Mouse (Mus musculus) frontal cortex, adult 2 months (tissue): ENCODE results near the gene Zmat5. TPM values are rescaled to one million over a fixed set of nuclear protein-coding genes. Genes with fewer than 3 reads are reported as not detected.

Source experiments
- DNase-seq, 2 experiments: peaks; one replicate each; pipeline ENCODE4 v3.0.0; 2022; ENCODE audit warnings: low spot score in 1 of 2; ENCODE audit errors: extremely low spot score in 1 of 2
- polyA plus RNA-seq: library from polyadenylated mRNA; depleted of rRNA; stranded (reverse); fragments of >200 nt; gene quantifications from 2 replicates; pipeline ENCODE4 v1.2.3, GENCODE M21; 2012; rRNA removed

Zmat5 gene
- polyA plus RNA-seq, 1 experiment = 48.6 TPM

DNA sequence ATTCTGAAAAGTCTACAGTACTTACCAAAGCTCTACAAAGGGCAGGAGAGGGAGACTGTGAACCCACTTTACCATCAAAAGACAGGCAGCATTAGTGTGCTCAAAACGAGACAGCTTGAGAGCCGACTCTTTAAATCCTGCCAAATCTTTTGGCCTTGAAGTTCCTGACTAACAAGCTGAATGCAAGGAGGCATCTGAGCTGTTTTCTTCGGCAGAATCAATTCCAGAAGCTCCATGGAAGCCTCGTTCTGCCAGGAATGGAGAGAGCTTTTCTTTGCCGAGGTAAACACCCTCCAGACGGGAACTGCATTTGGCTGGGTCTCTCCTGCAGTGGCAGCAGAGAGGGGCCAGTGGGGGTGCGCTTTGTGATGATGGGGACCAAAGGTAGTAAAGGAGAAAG, 64.8 kb downstream of the Zmat5 start:
- no peak for DNase-seq

DNA sequence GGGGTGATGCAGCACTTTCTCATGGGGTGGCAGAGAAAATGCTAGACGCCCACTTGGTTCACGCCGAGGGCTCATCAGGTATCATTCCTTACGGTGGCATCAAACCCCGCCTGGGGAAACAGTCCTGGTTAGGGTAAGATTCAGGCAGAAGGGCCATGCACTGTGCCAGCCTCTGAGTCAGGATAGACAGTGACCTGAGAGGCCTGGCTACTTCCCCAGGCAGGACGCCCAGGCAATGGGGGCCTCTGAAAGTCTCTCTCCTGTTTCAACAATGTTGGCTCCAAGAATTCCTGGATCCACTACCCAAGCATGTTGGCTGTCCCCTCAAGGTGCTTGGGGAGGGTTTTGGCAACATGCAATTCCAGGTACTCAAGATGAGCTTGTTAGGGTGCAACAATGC, 65.4 kb downstream of the Zmat5 start:
- DNase-seq = no peak

DNA sequence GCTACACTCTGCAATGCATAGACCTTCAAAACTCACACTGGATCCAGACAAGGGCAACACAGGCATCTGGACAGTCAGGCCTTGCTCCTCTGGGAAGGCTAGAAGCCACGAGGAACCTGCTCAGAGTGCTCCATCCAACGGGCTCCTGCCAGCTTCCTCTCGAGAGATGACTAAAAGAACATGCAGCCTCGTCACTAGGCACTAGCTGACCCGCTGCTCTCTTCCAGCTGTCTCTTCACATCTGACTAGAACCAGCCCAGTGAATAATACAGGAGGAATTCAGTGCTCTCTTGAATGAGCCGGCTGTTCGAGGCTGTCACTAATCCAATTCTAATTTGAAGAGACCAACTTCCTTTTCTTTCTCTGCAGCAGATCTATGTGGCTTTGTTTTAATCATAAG, 67.3 kb downstream of the Zmat5 start:
- DNase-seq = no peak

DNA sequence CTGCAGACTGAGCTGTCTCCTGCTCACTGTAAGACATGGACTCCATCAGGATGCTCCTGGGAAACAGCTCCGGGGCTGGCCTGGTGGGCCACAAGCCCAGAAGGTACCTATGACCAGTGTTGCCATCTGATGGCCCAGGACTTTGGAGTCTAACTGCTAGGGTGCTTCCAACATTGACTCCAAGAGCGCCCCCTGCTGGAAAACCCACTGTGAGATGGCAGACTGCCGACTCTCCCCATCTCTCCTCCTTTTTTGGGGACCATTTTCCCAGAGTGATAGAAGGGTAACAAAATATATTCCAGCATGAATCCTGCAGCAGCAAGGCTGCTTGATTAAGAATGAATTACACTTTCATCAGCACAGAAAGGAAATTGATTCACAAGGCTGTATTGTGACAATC, 68.4 kb downstream of the Zmat5 start:
- DNase-seq = peak in 1 of 2 experiments; percentile 82

DNA sequence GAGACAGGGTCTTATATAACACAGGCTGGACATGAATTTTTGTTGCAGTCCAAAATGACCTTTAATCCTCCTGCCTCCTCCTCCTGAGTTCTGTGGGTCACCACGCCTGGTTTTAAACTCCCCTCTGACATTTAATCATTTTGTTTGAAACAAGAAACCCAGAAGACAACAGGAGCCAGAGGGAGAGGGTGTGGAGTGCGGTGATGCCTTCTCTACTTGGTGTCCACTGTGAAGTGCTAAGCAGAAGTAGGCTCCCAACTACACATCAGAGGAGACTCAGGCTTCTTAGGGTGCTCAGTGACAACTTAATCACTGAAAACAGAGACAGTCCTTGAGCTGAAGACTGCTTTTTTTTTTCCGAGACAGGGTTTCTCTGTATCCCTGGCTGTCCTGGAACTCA, 76.4 kb downstream of the Zmat5 start:
- DNase-seq = no peak

DNA sequence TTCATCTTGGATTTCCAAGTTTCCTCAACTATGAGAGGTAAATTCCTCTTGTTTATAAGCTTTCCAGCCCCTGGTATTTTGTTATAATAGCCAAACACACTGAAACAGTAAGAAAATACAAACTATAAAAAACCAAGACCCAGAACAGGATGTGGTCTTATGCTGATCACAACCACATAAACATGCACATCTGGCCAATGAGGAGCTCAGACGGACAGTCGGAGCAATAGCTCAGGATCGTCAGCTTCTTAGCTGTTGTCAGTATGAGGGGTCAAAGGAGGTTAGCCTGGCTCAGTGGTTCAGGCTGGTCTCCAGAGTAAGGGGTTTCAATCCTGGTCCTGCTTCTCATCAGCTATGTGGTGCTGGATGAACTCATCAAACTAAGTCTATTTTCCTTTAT, 78.6 kb downstream of the Zmat5 start:
- DNase-seq = no peak

DNA sequence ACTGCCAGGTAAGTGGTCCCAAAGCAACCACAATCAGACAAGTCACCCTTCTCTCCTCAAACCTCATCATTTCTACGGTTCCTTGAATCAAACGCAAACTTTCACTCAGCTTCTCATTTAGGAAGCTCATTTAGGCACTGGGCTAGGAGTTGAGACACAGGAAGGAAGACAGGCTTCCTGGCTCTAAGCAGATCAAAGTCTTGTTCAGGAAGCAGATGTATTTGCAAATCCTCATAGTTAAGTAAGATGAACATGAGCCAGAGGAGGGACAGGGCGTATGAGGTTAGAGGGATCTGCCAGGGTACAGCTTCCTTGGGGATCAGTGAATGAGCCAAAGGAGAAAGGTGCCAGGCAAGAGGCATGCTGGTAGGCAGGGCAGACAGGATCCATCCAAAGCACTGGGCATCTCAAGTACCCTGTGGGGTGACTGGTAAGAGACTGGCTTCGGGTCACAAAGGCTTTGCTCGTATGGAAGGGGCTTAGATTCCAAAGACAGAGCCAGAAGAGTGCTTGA, 80.2 kb downstream of the Zmat5 start:
- DNase-seq = no peak

Other genes with a start within 250 kb of the Zmat5 start
- 38.8 and 45.1 TPM in 2 replicates for gene Mtmr3, start 109.8 kb upstream of the Zmat5 start, polyA plus RNA-seq
- gene Gm11032, start 84.6 kb upstream of the Zmat5 start, polyA plus RNA-seq = not detected in 2 replicates
- 21.4 and 22.5 TPM in 2 replicates for gene Ascc2, start 66.9 kb upstream of the Zmat5 start, polyA plus RNA-seq
- gene Uqcr10, start 336 bp upstream of the Zmat5 start, polyA plus RNA-seq = 977 and 1,045 TPM in 2 replicates
- gene Cabp7, start 42.1 kb downstream of the Zmat5 start, polyA plus RNA-seq = 14.8 and 15.7 TPM in 2 replicates
- 67.6 and 67.9 TPM in 2 replicates for gene Nf2, start 144.9 kb downstream of the Zmat5 start, polyA plus RNA-seq
- 74.8 and 76.4 TPM in 2 replicates for gene Nipsnap1, start 169.3 kb downstream of the Zmat5 start, polyA plus RNA-seq
- gene Thoc5, start 190.6 kb downstream of the Zmat5 start, polyA plus RNA-seq = 42.0 and 45.4 TPM in 2 replicates
- gene Nefh, start 243.4 kb downstream of the Zmat5 start, polyA plus RNA-seq = 23.7 and 28.0 TPM in 2 replicates